Mouse (Mus musculus) heart, postnatal 0 days (tissue): ENCODE results near the gene Melk.
A peak's percentile ranks its signal among the peaks of the same experiment; 100 is the strongest.

Experiments
- CTCF ChIP-seq: IDR thresholded peaks from 2 replicates; pipeline ENCODE4 v1.5.1; 2016; ENCODE audit warnings: antibody characterized with exemption, control low read depth, low read depth
- EP300 ChIP-seq: IDR thresholded peaks from 2 replicates; pipeline ENCODE4 v1.6.1; 2016; ENCODE audit warnings: antibody characterized with exemption, low read depth

DNA sequence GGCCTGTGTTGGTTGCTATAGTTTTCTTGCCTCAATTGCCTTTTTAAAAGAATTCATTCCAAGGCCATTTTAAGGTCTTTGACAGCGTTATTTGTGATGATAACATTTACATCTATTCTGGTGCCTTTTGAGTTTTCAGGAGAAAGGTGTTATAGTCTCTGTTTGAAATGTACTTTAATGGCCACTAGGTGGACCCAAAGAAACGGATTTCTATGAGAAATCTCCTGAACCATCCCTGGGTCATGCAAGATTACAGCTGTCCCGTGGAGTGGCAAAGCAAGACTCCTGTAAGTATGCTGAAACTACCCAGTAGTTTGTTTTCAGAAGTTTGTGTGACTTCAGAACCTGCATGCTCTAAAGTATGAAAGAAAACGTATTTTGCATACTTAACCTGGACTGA lies 24.8 kb downstream of the Melk start:
- peak; percentile 42 for TF ChIP-seq CTCF
- TF ChIP-seq EP300: no peak
